Mouse (Mus musculus): Measurements from ENCODE around the gene Ptpn7.
"Not testable (repeated sequence)": the region's sequence is repeated elsewhere in the genome, so short reads cannot be mapped to it uniquely, and the experiment has no call there.

The Ptpn7 gene

DNA sequence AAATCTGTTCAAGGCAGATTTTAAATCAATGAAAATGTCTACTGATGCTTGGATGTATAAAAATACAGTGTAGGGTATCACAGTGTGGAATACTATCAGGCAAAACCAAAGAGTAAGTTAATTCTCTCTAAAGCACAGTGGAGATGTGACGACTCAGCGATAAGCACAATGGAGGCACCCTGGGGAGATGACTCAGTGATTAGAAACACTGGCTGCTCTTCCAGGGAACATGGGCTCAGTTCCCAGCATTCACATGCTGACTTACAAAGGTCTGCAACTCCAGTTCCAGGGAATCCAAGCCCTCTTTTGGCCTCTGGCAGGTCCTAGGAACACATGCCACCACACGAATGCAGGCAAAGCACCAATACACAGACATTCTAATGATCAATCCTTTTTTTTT, 55.7 kb downstream of the Ptpn7 start:
- DNase-seq: no peak

DNA sequence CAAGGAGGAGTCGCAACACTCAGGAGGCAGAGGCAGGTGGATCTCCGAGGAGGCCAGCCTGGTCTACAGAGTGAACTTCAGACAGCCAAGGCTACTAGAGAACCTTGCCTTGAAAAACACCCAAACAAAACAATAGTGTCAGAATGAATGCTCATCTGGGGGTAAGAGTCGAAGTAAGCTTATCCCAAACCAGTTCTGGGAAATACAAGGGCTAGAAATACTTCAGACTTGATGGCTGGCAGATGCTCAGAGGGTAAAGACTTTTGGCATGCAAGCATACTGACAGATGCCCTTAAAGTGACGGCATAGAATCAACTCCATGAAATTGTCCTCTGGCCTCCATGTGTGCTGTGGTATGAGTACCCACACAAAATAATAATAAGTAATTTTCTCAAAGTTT, 56.7 kb downstream of the Ptpn7 start:
- DNase-seq: no peak

DNA sequence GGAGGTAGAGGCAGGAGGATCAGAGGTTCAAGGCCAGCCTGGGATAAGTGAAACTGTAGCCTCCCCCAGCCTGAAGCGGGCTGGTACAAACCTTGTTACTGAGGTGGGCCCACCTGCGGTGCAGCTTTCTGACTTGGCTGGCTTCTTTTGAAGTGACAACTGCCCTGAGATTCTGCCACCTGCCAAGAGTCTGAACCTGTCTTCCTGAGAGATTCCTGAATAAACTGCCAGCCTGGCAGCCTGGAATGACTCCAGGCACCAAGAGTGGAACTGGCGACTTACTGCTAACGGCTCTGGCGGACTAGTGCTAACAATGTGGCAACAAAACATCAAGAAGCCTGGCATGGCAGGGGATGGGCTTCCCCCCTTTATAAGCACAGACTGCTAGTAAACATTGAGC, 61.8 kb downstream of the Ptpn7 start:
- not testable (repeated sequence) for DNase-seq
